Mouse (Mus musculus) liver, embryonic 14.5 days (tissue): ENCODE results near the gene Alkbh7.

ENCODE experiments used
- CTCF ChIP-seq: IDR thresholded peaks from 2 replicates; pipeline ENCODE4 v1.5.1; 2016; ENCODE audit warnings: antibody characterized with exemption, low read depth, control low read depth
- EP300 ChIP-seq: IDR thresholded peaks from 2 replicates; pipeline ENCODE4 v1.6.1; 2016; ENCODE audit warnings: antibody characterized with exemption, low read depth

DNA sequence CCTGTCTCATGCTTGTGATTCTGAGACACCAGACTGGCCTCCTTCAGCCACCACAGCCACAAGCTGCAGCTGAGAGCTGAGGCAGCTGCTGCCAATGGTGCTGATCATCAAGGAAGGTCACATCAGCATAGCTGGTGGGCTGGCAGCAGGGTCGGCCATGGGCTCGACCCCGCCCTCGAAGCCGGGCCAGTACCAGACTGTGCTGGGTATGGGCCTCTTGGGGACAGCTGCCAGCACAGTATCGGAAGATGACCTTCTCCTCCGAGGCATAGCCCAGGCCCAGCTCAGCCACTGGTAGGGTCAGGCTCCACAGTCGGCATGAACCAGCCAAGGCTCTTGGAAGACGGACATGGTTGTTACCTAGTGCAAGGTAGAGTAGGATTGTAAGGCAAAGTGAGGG is 2.3 kb downstream of the Alkbh7 start:
- no peak for TF ChIP-seq CTCF
- no peak for TF ChIP-seq EP300
